Mouse (Mus musculus) hindbrain, postnatal 0 days (tissue): ENCODE measurements around the gene Gm20388. TPM values are rescaled to one million over a fixed set of nuclear protein-coding genes. Genes with fewer than 3 reads are reported as not detected.

ENCODE experiments used
- ATAC-seq: fragments of 200-750 bp; cut with Nextera tagmentation; 2 replicates; pipeline ENCODE4 v1.8.0; 2017; ENCODE audit warnings: mild to moderate bottlenecking, moderate TSS enrichment, moderate library complexity
- DNase-seq: peaks from one replicate; pipeline ENCODE4 v3.0.0-alpha.2; 2015; ENCODE audit warnings: low spot score
- H3K27ac ChIP-seq: fragments of 300-500 bp; sonication (generic); 2 replicates; pipeline ENCODE4 v1.5.1; 2014; ENCODE audit warnings: mild to moderate bottlenecking
- H3K27me3 ChIP-seq: fragments of 300-500 bp; sonication (generic); 2 replicates; pipeline ENCODE4 v1.6.1; 2014; ENCODE audit warnings: low read length, mixed read lengths; ENCODE audit not compliant: insufficient read depth
- H3K36me3 ChIP-seq: fragments of 300-500 bp; sonication (generic); 2 replicates; pipeline ENCODE4 v1.6.1; 2014; ENCODE audit warnings: low read length, mixed read lengths; ENCODE audit not compliant: insufficient read depth
- H3K4me1 ChIP-seq: fragments of 300-500 bp; sonication (generic); 2 replicates; pipeline ENCODE4 v1.6.1; 2014; ENCODE audit warnings: antibody characterized with exemption, low read length, mixed read lengths; ENCODE audit not compliant: insufficient read depth
- H3K4me2 ChIP-seq: fragments of 300-500 bp; sonication (generic); 2 replicates; pipeline ENCODE4 v1.6.1; 2014; ENCODE audit warnings: low read depth, mild to moderate bottlenecking, low read length, moderate library complexity, mixed read lengths
- H3K4me3 ChIP-seq: fragments of 300-500 bp; sonication (generic); 2 replicates; pipeline ENCODE4 v1.5.1; 2014; ENCODE audit warnings: low read length
- H3K9ac ChIP-seq: fragments of 300-500 bp; sonication (generic); replicated peaks from 2 replicates; pipeline ENCODE4 v1.6.1; 2014; ENCODE audit warnings: mild to moderate bottlenecking, low read length, moderate library complexity, mixed read lengths
- H3K9me3 ChIP-seq: fragments of 300-500 bp; sonication (generic); 2 replicates; pipeline ENCODE4 v1.6.1; 2016; ENCODE audit warnings: low read length, mixed read lengths
- CTCF ChIP-seq: IDR thresholded peaks from 2 replicates; pipeline ENCODE4 v1.5.1; 2016; ENCODE audit warnings: antibody characterized with exemption, control low read depth, low read depth
- WGBS: fragments of 180-500 bp; shearing (Covaris S2); extraction: QIAGEN DNeasy Blood & Tissue Kit; methylation state at CpG from one replicate; pipeline ENCODE4 v1.1.7; 2014; 5-methylcytosine and 5-hydroxymethylcytosine counted together
- polyA plus RNA-seq: library from polyadenylated mRNA; unstranded; fragments of >200 nt; fragmentation: Nextera tagmentation; extraction: Ambion mirVana; gene quantifications from 2 replicates; pipeline ENCODE4 v1.2.1, GENCODE M21; 2015
- total RNA-seq: library from RNA; depleted of rRNA; stranded (reverse); fragments of >200 nt; gene quantifications from 2 replicates; pipeline ENCODE4 v1.2.3, GENCODE M21; 2014

Gm20388 gene
- total and polyA plus RNA-seq, 2 experiments from 2014 or later: 71.3 TPM; not detected in 1

DNA sequence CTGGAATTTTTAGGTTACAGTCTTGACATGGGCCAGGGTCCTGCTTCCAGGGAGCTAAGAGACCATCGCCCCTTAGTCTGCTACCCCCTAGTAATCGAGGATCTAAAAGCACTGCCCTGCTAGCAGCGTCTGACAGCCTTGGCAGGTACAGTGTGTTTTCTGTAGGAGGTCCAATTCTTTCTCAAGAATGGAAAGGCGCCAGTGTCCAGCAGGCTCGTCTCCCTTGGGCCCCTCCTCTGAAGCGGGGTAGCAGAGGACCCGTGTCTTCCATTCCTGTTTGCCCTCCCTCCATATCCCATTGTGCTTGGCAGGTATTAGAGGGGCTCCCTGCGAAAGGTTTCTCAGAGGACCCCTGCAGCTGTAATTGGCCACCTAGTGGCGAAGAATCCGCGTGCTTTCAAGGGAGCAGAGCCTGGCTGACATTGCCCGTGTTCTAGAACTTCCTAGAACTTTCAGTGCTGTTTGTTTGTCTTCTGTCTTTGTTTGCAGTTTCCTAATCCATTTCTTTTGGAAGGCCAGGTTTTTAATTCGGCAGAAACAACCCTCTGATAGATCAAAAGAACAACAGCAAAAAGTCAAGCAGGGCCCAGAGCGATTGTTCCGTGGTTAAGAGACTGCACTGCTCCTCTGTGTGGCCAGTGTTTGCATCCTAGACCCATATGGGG is 2136.7 kb downstream of the Gm20388 start:
- Histone ChIP-seq H3K4me3 (no peak overlapping the region), H3K27me3 (no peaks in the 10 kb centered on the region), H3K27ac (no peak overlapping the region), H3K4me1 (no peaks in the 10 kb centered on the region), H3K36me3 (no peaks in the 10 kb centered on the region), H3K4me2 (no peak overlapping the region), H3K9me3 (no peaks in the 10 kb centered on the region), H3K9ac (no peak overlapping the region)
- TF ChIP-seq CTCF: peak; percentile 70
- DNase-seq (peak; percentile 49), ATAC-seq (no peak)
- 56% methylated on average over 15 of the region's 15 CpGs for whole genome bisulfite sequencing

DNA sequence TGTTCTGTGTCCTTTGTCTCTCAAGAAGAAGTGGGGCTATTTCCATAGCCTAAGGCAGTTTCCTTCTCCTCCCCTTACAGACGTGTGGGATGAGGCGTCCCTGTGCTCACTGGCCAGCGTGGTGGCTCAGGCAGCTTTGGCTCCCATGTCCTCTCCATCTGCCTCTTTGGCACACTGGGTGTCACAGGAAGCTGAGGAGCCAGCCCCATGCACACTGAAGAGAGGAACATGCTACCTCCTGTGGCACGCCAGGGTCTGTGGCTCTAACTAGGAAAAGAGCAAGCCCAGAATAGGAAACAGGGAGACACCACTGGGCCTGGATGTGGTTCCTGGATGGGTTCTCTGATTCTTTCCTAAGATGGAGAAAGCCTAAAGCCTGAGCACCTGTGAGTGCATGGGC is 2138.6 kb downstream of the Gm20388 start:
- WGBS: 78% methylated on average over 4 of the region's 4 CpGs
- no peak overlapping the region for H3K9ac ChIP-seq
- no peak for TF ChIP-seq CTCF
- no peak for ATAC-seq
- no peak for DNase-seq
- H3K27me3 ChIP-seq: no peaks in the 10 kb centered on the region
- H3K4me2 ChIP-seq: no peak overlapping the region
- H3K9me3 ChIP-seq: no peaks in the 10 kb centered on the region
- H3K4me1 ChIP-seq: no peaks in the 10 kb centered on the region
- no peak overlapping the region for H3K4me3 ChIP-seq
- no peak overlapping the region for H3K27ac ChIP-seq
- no peaks in the 10 kb centered on the region for H3K36me3 ChIP-seq

DNA sequence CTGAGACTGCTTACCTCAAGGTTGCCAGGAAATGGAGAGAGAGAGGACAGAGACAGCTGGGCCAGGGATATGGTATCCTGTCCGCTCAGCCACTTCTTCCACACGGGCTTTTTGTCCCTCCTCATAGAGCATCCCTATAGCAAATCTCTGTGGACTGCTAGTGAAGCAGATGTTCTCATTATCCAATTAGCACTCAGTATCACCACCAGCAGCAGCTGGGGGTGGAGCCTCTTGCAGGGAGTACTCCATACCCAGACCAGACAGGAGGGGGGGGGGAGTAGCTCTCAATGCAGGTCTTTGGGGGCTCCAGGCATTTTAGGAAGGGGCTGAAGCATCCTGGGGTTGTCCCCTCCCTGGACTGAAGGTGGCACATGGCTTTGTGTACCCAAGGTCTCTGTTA is 2139.3 kb downstream of the Gm20388 start:
- Histone ChIP-seq H3K27me3 (no peaks in the 10 kb centered on the region), H3K4me1 (no peaks in the 10 kb centered on the region), H3K4me2 (no peak overlapping the region), H3K9me3 (no peaks in the 10 kb centered on the region), H3K27ac (no peak overlapping the region), H3K9ac (no peak overlapping the region), H3K36me3 (no peaks in the 10 kb centered on the region), H3K4me3 (no peak overlapping the region)
- 44% methylated on average over 2 of the region's 2 CpGs for WGBS
- DNase-seq: no peak
- no peak for TF ChIP-seq CTCF
- ATAC-seq: peak; percentile 43; the same call in 1 of the 2 replicates

DNA sequence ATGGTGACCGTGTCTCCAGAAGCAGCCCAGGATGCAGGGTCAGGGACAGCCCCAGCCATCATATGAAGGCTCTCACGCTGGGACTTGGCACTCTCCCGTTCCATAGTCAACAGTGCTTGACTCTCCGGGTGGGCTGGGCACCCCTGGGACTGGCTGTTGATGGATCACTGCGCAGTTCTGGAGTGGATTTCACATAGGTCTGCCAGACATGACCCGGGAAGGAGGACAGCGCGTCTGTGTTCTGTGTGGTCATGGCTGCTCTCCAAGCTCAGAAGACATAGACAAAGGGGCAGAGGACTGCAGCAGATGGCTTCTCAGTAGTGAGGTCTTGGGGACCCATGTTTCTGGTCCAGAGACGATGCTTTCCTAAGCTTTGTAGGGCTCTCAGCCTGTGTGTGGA is 2140.0 kb downstream of the Gm20388 start:
- TF ChIP-seq CTCF: no peak
- Histone ChIP-seq H3K4me3 (no peak overlapping the region), H3K4me2 (no peak overlapping the region), H3K27me3 (no peaks in the 10 kb centered on the region), H3K36me3 (no peaks in the 10 kb centered on the region), H3K4me1 (no peaks in the 10 kb centered on the region), H3K9me3 (no peaks in the 10 kb centered on the region), H3K9ac (no peak overlapping the region), H3K27ac (no peak overlapping the region)
- 76% methylated on average over 9 of the region's 9 CpGs for WGBS
- DNase-seq: no peak
- ATAC-seq: no peak

DNA sequence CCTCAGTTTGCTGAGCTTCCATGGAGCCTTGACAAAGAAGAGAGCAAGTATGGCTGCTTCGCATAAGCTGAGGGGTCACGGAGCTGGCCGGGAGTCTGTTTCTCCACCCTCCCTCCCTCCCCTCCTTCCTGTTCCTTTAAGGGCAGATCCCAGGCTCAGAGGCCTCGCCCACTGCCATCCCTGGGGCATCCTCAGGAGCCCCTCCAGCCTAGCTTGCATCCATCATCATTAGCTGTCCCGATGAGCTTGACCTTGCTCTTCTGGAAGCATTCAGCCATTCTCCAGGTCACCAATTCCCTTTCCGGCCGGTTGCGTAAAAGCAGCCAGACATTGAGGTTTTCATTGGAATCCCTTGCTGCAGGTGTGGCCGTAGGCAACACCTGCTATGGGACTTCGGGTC is 2144.7 kb downstream of the Gm20388 start:
- 55% methylated on average over 10 of the region's 10 CpGs for WGBS
- H3K4me1 ChIP-seq: no peaks in the 10 kb centered on the region
- H3K4me2 ChIP-seq: no peak overlapping the region
- no peaks in the 10 kb centered on the region for H3K9me3 ChIP-seq
- DNase-seq: no peak
- no peaks in the 10 kb centered on the region for H3K36me3 ChIP-seq
- no peaks in the 10 kb centered on the region for H3K27me3 ChIP-seq
- no peak overlapping the region for H3K27ac ChIP-seq
- H3K9ac ChIP-seq: no peak overlapping the region
- H3K4me3 ChIP-seq: no peak overlapping the region
- no peak for ATAC-seq
- TF ChIP-seq CTCF: no peak

DNA sequence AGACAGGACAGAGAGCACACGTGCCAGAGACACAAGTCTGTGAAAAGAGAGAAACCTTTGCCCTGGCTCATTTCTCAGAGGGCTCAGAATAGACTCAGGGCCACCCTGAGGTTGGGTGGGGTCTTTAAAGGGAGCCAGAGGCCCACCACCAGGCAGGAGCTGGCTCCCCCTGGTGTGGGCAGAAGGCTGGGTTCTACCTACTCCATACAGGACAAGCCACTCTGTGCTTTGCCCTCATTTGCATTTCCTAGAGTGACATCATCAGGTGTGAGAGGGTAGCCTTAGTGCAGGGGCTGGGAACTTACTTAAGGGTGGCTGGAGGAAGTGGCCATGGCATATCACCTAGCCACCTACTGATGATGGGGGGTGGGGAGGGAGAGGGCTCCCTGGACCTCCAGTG is 2145.5 kb downstream of the Gm20388 start:
- Histone ChIP-seq H3K9me3 (no peaks in the 10 kb centered on the region), H3K4me1 (no peaks in the 10 kb centered on the region), H3K36me3 (no peaks in the 10 kb centered on the region), H3K4me2 (no peak overlapping the region), H3K4me3 (no peak overlapping the region), H3K9ac (no peak overlapping the region), H3K27me3 (no peaks in the 10 kb centered on the region), H3K27ac (no peak overlapping the region)
- DNase-seq (no peak), ATAC-seq (peak; percentile 24; the same call in 1 of the 2 replicates)
- no peak for TF ChIP-seq CTCF
- 29% methylated on average over 1 of the region's 1 CpGs for WGBS

DNA sequence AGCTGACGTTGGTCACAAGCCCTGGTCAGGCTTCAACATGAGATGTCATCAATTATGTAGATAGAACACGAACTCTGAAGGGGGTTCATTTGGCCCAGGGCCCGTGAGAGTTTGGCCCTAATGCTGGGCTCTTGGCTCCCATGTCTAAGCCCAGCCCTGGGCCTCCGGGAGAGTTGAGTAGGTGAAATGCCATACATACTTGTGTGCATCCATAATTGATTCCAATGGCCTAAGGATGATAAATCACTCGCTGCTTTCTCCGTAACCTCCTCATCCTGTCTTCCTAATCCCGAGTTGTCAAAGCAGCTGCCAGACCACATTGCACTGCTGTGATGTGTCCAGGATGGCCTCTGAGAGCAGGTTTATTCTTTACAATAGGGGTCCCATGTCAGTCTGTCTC is 2146.2 kb downstream of the Gm20388 start:
- Histone ChIP-seq H3K4me3 (no peak overlapping the region), H3K27me3 (no peaks in the 10 kb centered on the region), H3K4me1 (no peaks in the 10 kb centered on the region), H3K36me3 (no peaks in the 10 kb centered on the region), H3K9ac (no peak overlapping the region), H3K4me2 (no peak overlapping the region), H3K9me3 (no peaks in the 10 kb centered on the region), H3K27ac (no peak overlapping the region)
- DNase-seq (no peak), ATAC-seq (no peak)
- 67% methylated on average over 7 of the region's 7 CpGs for WGBS
- no peak for TF ChIP-seq CTCF
